Mouse (Mus musculus) B cell, adult 2 months (primary cell): ENCODE data around the gene Pdzd2.
A peak's percentile ranks its signal among the peaks of the same experiment; 100 is the strongest.

Experiments used
- DNase-seq, 2 experiments: peaks; one replicate each; pipeline ENCODE4 v3.0.0; 2022

Gene Pdzd2

DNA sequence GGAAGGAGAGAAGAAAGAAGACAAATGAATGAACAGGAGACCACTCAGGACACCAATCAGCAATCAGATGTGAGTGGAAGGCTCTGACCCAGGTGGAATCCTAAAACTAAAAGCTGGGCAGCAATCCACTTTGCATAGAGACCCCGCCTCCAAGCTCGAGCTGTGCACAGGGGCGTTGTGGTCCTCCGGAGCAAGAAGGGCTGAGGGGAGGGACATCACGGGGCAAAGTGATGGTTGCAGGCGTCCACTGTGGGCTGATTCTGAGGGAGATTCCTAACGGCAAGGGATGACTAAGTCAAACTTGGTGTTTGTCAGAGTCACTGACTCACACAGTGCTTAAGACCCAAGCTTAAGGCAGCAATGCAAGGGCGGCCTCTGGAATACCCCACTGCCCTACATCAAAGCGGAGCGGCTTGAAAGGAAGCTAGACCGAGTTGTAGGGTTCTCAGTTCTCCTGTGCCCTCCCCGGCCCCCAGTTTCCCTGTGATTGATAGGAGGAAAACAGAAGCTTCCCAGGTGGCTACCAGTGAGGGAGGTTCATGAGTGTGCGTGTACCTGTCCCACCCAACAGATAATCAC is 314.6 kb downstream of the Pdzd2 start:
- no peak for DNase-seq

DNA sequence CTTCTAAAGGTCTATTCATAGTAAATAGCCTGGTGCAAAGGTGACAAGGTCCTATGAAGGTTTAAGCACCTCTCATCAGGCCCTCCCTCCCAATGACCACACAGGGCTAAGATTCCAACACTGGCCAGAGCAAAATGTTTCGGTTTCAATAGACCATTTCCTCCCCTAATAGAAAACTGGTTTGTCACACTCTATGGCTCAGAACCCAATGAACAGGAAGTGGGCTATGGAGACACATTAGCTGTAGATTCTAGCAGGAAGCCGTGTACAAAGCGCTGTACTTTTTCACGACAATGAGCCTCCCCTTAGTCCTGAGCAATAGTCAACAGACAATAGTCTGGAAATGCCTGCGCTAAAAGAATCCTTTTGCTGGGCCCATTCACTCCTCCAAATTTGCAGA is 315.5 kb downstream of the Pdzd2 start:
- DNase-seq, result peak; percentile 2 to 3

DNA sequence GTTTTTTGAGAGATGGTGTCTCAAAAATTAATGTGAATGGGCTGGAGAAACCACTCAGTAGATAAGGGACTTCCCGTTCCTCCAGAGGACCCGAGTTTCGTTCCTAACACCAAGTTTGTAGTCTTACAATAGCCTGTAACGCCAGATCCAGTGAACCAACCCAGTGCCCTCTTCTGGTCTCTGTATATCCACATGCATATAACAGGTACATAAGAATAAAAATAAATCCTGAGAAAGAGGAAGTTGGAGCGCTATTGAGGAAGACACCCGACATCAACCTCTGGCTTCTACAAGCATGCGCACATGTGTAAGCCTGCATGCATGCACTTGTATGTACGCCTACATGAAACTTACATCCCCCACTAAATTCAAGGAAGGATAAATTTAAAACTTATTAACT is 318.8 kb downstream of the Pdzd2 start:
- no peak for DNase-seq

DNA sequence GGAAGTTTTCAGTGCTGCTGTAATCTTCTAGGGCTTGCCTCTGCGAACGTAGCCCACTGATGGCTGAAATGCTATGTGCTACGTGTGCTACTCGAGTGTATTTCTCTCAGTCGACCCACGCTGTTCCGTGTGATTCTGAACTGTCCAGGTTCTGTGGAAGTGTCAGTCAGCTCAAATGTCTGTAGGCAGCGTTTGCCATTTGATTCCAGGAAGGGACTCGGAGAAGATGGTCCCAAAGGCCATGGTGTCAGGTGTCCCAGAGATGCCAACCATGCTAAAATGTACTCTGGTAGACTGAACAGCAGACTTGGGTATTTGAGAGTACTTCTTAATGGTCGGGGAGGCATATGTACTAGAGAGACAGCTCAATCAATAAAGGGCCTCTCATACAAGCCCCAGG is 319.3 kb downstream of the Pdzd2 start:
- no peak for DNase-seq

DNA sequence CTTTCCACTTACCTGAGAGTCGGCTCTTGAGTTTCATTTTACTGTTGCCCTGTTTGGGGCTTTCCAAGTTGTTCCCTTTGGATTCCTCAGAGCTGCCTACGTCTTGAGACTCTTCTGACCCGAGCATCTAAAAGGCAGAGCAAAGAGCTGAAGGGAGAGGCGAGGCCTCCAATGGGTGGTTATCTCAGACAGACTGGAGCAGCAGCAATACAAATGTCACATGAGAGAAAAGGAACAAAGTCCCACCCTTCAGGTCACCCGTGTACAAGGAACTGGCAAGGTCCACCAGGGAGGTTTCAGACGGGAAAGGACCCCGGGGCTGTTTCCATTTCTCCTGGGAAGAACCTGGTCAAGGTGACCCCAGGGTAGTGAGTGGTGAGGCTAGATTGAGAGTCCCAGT is 320.3 kb downstream of the Pdzd2 start:
- DNase-seq, result no peak

DNA sequence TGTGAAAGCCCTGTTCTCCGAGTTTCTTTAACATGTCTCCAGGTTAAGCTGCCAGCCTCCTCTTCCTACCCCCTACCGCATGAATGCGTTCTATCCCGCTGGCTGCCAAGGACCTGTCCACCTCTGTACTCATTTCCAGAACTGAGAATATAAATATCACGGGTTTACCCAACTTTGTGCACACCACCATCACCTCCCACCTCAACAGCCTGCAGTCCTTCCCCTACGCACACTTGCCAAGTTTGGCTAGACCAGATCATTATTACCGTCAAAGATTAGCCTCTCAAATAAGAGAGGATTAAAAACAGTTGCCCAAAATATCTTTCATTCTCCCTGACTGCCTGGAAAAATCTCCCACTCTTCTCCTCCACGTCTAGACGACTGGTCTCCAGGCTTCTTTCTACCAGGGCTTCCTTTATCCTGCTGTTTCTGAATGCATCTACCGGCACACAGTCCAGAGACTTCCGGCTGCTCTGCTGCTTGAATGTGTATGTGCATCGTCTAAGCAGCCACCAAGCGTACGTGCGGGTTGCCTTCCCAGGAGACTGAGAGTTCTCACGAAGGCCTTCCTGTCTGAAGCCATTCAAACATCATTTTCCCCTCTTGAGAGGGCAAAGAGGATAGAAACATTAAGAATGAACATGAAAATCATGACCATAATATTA is 324.1 kb downstream of the Pdzd2 start:
- DNase-seq, result no peak

DNA sequence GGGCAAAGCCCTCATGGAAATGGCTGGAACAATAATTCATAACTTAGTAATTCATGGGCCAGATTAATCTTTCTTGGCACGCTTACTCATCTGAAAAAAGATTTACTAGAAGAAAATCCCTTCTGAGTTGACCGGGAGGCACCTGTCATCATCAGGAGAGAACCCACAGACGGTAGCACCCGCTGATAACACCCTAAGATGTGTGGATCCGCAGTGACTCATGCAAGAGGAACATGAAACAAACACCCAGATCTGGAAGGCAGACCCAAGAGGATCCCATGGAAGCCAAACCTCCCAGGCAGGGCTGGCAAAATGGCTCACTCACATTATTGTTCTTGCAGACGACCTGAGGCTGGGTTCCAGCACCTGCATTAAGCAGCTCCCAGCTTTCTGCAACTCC is 325.0 kb downstream of the Pdzd2 start:
- no peak for DNase-seq

DNA sequence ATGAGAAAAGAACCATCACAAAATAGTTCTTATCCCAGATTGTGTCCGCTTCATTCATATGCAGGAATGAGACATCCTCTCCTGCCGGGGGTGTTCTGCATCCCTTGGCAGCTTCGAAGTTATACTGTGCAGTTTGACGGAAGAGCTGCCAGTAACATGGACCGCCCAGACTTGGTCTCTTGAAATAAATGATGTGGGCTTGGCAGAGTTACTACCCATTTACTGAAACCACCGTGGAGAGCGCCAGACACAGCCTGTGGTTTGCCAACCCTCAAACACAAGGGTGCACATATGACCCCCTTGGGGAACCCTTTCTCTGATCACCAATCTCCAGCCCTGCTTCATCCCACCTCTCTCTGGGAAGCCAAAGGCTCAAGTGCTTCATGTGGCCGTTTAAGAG is 331.5 kb downstream of the Pdzd2 start:
- DNase-seq, result no peak

DNA sequence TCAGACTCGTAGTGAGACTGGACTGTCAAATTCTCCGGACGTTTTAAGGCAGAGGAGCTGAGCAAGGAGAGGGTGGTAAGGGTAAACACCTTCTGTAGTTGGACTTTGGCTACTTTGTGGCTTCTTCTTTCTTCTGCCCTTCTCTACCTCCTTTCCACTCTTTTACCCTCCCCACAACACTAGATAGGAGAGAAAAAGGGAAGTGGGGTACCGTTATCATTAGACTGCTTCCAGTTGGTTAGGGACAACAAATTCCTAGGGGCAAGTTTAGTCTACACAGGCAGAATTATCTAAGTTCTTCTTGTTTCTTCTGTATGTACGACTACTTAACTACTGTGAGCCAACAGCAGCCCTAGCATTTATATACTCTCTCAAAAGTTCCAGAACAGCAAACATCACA is 334.1 kb downstream of the Pdzd2 start:
- DNase-seq, result no peak

DNA sequence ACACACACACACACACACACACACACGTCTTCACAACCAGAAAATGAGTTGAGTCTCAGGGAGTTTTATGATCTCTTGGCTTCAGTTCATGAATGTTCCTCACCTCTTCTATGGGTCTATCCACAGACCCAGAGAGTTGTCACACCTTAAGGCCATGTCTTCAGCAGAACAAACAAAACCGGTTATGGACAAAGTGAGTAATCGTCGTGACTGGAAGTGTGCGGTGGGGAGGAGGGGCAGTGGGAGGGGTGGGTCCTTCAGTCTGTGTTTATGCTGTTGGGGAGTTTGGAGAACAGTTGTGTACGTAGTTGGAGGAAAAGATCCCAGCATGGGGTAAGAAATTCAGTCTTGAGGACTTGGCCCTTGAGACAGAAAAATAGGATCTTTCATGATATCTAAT is 342.7 kb downstream of the Pdzd2 start:
- no peak for DNase-seq

DNA sequence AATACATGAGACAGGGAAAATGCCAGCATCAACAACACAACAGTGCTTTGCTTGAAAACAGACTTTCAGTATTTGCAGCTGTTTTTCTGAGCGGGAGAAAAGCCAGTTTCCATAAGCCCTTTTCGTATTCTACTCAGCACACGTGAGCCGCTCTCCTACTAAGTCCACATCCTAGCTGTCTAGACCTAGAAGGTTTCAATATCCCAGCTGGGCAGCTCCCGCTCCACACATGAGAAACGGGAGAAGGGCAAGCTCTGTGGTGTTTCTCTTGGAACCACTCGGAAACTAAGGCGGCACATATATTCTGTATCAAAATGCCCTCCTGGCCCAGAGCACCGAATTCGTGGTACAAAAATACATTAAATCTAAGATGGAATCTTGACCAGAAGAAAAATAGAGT is 345.0 kb downstream of the Pdzd2 start:
- DNase-seq, result no peak

DNA sequence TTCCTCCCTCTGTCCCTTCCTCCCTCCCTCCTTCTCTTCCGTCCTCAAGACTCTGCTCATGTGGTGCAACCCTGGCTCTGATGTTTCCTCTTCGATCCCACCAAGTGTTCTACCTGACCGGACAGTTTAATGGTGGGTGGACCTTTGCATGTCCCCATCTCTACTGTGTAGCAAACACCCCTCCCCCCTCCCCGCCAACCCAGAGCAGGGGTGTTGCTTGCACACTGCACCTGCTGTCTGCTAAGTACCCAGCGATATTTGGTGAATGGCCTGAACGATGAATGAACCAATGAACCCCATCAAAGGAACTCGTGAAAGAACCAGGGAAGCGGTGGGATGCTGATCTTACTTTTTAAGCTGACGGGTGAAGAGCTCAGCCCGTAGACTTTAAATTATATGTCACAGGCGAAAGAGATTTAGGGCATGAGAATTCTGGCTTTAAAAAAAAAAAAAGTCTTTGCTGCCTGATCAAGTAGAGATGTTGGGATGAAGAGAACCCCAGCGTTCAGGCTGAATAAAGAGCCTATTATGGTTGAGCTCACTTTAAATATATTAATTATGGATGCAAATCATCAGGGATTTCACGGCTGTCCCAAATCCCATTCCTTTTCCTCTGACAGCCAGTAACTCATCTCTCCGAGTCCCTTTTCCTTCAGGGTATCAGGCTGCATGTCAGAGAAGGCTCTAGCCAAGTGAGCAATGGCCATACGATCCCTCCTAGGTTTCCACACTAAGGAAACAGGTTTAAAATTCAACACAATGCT is 350.8 kb downstream of the Pdzd2 start:
- no peak for DNase-seq

DNA sequence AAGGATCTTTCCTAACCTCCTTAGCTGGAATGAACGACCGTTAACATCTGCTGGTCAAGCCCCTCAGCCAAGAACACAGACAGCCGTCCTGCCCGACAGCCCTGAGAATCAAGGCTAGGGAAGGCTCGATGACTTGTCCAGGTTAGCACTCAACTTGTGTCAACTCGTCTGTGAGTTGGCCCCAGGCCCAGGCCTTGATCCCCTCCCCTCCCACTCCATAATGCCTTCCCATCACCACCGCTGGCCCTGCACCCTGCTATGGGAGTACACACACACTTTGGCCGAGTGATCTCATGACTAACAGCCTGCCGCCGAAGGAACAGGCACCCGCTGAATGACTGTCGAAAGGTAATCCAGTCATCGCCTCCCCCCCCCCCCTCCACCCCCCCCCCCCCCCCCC is 355.0 kb downstream of the Pdzd2 start:
- no peak for DNase-seq

DNA sequence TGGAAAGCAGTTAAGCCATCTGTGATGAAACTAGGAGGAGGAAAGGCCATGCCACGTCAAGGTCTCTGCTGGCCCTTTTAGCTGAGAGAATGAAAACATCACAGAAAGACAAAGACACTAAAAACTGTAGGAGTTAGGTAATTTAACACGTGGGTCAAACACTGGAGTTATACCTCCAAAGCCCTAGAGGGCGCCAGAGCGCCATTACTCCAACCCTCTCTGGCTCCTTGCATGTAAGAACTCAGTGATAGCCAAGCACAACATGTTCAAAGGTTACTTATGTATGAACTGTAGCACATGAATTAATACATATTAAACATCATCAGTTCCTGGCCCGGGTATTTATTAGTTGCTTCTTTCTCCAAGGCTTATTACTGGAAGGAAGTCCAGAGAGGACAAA is 359.2 kb downstream of the Pdzd2 start:
- DNase-seq, result peak; percentile 90

DNA sequence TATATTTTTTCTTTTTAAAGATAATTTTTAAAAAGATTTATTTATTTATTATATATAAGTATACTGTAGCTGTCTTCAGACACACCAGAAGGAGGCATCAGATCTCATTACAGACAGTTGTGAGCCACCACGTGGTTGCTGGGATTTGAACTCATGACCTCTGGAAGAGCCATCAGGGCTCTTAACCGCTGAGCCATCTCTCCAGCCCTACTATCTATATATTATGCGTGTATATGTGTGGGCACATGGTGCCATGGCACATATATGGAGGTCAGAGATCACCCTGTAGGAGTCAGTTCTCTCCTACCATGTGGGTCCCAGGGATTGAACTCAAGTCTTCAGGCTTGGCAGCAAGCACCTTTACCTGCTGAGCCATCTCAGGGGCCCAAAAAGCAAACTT is 359.7 kb downstream of the Pdzd2 start:
- no peak for DNase-seq

DNA sequence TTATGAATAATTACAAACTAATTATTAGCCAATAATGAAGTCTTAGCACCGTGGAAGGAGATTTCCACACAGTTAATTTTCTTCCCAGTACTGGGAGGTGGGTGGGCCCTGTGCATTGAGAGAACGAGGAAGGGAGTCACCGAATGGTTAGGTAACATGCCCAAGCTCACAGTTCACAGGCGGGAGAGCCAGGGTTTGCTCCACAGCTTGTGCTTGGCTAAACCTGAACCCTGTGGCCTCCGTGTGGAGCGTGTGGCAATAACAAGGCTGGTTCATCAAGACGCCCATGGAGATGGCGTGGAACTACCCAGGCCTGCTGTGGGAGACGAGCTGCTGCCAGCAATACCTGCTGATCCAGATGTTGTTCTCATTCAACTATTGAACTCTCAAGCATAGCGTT is 361.9 kb downstream of the Pdzd2 start:
- DNase-seq, result no peak

DNA sequence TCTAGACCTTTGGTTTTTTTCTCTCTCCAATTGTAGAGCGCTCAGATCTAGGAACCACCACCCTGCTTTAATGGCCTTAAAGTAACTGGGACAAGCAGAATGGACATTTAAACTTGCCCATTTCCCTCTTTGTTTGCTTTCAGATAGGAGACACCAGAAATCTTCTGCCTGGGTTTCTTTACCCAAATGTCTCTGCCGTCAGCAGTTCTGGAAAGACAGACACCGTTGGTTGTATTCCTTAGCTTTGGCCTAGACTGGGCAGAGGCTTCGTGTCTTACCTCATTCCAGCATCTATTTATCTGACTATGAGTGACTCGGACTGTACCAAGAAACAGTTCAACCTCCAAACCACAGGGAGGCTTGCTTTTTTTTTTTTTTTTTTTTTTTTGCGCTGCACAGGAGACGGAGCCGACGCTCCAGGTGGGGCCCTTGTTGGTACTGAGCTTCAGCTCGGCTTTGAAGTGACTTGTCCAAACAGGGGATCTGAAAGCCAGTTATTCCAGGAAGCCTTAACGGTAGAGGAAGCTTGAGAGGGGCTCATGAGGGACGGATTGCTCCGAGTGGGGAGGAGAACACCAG is 363.1 kb downstream of the Pdzd2 start:
- DNase-seq, result no peak

DNA sequence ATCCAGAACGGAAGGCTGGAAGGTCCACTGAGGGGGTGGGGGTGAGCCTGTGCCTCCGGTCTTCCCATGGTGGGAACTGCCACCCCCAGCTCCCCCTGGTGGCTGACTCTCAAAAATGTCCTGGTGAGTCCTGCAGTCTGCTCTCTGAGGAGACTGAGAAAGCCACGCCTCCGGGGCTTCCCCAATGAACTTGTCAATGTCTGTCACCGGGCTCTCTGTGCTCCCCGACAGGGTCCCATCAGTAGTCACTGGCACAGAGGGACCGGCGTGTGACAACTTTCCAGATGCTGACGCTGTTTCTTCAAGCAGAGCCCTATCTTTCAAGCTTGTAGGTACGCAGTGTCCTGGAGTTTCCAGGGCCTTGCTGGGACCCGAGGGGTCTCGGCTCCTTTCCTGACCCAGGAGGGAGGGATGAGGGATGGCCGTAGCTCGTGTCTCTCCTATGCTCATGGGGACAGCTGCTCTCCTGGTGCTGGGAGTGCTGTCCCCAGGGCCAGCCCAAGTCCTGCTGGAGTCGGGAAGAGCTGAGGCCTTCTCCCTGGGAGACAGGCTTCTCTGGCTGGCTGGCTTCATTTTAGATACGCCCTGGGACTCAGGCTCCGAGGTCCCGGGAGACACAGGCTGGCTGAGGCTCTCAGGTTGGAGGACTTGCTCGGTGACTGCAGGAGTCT is 363.9 kb downstream of the Pdzd2 start:
- DNase-seq, result peak; percentile 85 to 90

DNA sequence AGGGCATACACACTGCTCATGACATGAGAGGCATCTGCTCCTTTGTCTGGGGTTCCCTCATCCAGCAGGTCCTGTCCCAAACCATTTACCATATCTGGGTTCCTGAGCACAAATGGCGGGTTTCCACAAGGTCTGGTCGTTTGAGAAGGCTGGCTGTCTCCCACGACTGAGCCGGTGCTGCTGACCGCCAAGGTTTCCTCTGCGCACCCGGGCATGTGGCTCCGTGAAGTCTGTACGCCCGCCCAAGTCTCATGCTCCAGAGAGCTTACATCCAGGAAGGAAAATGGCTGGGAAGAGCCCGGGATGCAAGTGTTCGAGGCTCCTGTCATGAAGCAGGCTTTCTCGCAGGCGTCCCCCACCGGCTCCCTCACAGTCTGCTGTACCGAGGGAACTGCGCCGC is 364.8 kb downstream of the Pdzd2 start:
- DNase-seq, result no peak

DNA sequence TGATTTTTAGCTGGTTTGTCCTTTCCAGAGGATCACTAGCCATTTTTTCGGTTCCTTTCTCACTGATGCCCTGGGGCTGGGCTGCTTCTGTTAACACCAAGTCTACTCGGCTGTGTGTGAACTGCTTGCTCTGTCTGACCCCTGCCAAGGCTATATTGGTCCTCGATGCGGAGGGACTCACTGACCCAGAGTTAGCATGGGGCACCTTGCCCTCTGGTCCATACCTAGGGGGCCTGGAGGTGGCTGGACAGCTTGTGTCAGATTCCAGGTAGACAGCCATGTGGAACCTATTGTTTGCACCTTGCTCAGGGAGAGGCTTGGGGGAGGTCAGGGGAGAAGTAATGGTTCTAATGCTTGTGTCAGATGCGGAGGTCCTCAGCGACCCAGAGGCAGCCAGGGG is 365.8 kb downstream of the Pdzd2 start:
- no peak for DNase-seq

DNA sequence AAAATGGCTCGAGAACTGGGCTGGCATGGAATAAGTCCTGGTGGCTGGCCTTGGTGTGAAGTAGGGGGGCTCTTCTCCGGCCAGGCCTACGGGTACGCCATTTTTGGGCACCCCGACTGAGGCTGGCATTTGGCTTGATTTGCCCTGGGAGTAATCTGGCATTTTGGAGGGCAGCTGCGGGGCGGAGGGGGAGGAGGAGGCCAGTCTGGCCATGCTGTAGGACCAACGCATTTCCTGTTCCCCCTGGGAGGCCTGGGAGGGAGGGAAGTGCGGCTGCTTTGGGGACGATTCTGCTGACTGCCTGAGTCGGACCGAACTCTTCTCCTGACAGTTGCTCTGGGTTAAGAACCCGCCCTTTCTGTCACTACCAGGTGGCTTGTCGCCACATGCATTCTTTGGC is 366.2 kb downstream of the Pdzd2 start:
- DNase-seq, result no peak

DNA sequence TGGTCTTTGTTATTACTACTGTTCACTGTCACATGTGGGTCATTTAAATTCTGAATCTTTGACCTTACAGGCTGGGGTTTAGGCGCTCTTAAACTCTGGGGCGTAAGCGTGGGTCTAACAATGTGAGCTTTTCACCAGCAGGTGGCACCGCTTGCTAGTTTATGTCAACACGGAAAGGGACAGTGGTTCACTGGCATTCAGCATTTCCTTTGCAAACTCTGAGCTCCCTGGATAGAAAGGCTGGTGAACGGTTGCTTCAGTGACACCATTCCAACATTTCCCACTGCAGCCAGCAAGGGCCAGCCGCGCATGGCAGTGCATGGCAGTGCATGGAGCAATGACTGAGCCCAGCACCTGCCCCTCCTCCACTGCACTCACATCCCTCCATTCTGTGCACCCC is 368.5 kb downstream of the Pdzd2 start:
- peak; percentile 65 to 72 for DNase-seq

DNA sequence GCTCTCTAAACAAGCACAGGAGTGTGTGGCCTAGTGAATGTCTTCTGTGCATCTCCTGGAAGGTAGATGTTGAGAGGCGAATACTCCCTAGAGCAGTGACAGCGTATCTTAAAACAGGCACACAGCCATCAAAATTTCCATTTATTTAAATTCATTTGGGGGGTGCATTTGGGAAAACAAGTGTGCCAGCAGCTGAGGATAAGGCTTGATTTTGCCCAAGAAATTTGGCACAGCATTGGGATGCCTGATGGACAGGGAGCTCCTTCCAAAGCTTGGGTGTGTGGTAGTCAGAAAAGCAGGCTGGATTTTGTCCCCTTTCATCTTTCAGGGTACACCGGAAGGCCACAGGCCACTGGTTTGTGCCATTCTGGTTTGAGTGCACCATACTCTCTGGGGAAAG is 369.6 kb downstream of the Pdzd2 start:
- DNase-seq, result no peak

DNA sequence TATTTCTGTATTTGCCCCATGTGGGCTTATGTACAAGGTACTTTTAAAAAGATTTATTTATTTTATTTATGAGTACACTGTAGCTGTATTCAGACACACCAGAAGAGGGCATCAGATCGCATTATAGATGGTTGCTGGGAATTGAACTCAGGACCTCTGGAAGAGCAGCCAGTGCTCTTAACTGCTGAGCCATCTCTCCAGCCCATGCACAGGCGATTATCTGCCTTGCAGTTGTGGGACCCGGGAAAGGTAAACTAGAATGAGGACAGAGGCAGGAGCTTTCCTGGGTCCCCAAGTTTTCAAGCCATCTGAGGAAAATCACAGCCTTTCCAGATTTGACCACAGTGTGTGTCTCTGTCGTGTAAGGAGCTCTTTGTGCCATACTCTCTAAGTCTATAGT is 370.9 kb downstream of the Pdzd2 start:
- no peak for DNase-seq
